Mouse (Mus musculus) liver, adult 2 months (tissue): Measurements from ENCODE around the gene Dnaaf5.

Source experiments
- CTCF ChIP-seq: fragments of 200-500 bp; IDR thresholded peaks from 2 replicates; pipeline ENCODE4 v1.5.1; 2011; ENCODE audit warnings: low read depth, low read length, control low read depth
- POLR2A ChIP-seq: fragments of 200-500 bp; IDR thresholded peaks from 2 replicates; pipeline ENCODE4 v1.6.1; 2011; ENCODE audit warnings: low read length, control low read depth; ENCODE audit not compliant: insufficient read depth; ENCODE audit errors: extremely low read depth

GRCm38 (mm10) chr5:139216774-139217173 lies 66.8 kb downstream of the Dnaaf5 start:
- TF ChIP-seq CTCF (no peak), POLR2A (no peak)
